Mouse (Mus musculus) cerebellum, postnatal 25 days (tissue): ENCODE measurements at regions not wholly inside any gene's neighbourhood (a gene's known extent, or its start where the extent isn't known, plus 50 kb on each side); places are given as distances from the start of the nearest gene placed in this dataset.
"Not testable (repeated sequence)": the region's sequence is repeated elsewhere in the genome, so short reads cannot be mapped to it uniquely, and the experiment has no call there.

Source experiments
- DNase-seq, 2 experiments: peaks; one replicate each; pipeline ENCODE4 v3.0.0; 2021; ENCODE audit warnings: mixed read lengths in 2 of 2

GRCm38 (mm10) chr12:19125541-19125940, 611.2 kb downstream of the 5730507C01Rik start:
- no peak for DNase-seq

GRCm38 (mm10) chr12:19175631-19176030, 661.3 kb downstream of the 5730507C01Rik start:
- peak in 1 of 2 experiments; percentile 20 for DNase-seq

GRCm38 (mm10) chr12:19192396-19192795, 678.1 kb downstream of the 5730507C01Rik start:
- no peak for DNase-seq

- not testable (repeated sequence) for DNase-seq
Observed at GRCm38 (mm10) chr12:19193041-19193440, 678.7 kb downstream of the 5730507C01Rik start.

- DNase-seq, result not testable (repeated sequence)
Observed at GRCm38 (mm10) chr12:19223996-19224395, 709.7 kb downstream of the 5730507C01Rik start.

- peak; percentile 18 to 48 for DNase-seq
Observed at GRCm38 (mm10) chr12:19246731-19247130, 707.6 kb upstream of the Gm21863 start.

GRCm38 (mm10) chr12:19288271-19288890, 665.9 kb upstream of the Gm21863 start:
- DNase-seq, result peak in 1 of 2 experiments; percentile 9

GRCm38 (mm10) chr12:19289038-19289437, 665.3 kb upstream of the Gm21863 start:
- peak in 1 of 2 experiments; percentile 0 for DNase-seq

- not testable (repeated sequence) for DNase-seq
Observed at GRCm38 (mm10) chr12:19292068-19292770, 662.1 kb upstream of the Gm21863 start.
